Mouse (Mus musculus) lung, postnatal 36 days (tissue): ENCODE results near the gene Cactin.
A peak's percentile ranks its signal among the peaks of the same experiment; 100 is the strongest.

Experiments used
- DNase-seq: peaks from one replicate; pipeline ENCODE4 v3.0.0; 2022; ENCODE audit warnings: mixed read lengths

Cactin gene

GRCm38 (mm10) chr10:81344421-81345161, 23.7 kb downstream of the Cactin start:
- no peak for DNase-seq

DNA sequence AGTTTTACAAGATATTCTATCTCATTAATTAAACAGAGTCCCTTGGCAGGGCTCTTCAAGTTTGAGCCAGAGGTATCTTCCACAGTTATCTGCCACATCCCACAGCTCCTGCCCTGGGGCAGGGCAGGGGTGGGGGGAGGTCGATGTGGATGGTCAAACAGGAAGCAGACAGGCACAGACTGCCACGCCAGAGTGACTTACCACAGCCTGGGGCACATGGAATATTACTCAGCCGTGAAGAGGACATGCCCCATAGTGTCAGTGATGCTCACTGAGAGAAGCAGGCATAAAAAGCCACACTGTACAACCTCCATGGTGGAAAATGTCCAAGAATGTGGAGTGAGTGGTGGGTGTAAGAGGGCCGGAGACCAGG, 24.2 kb downstream of the Cactin start:
- no peak for DNase-seq

DNA sequence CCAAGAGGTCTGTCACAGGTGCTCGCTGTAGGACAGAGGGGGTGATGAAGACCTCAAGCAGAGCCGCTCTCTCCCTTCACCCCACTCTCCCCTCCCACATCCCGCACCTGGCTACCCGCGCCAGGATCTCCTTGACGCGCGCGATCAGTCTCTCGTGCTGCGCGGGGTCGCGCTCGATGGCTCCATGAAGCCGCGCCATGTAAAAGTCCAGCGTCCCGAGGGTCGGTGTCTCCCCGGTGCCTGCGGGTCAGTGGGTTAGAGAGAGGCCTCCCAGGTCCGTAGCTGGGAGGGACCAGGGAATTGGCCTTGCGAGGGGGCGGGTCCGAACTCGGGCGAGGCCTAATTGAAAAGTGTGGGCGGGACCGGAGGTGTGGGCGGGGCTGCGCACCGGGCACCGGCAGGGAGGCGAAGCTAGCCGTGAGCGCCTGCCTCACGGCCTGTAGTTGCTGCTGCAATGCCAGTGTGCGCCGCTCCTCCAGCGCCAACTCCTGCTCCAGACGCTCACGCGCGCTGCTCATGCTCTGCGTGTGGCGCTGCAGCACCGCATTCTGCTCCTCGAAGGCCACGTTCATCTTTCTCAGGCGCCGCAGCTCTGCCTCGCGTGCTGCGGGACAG, 25.7 kb downstream of the Cactin start:
- peak; percentile 84 for DNase-seq

DNA sequence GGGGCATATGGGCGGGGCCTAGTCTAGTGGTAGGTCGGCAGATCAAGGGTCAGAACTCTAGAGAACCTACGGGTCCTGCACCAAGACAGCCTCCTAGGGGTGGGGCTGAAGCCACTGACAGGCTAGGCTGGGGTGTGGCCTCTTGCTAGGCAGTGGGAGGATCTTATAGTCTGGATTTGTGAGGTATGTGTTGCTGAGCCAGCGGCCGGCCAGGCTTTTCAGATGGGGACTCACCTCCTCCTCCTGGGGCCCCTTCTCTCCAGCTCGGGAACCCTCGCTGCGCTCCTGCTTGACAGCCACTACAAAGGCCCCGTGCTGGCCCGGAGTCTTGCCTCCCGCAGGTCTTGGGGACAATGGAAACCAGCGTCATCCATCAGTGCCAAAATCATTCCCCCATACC, 28.2 kb downstream of the Cactin start:
- DNase-seq: peak; percentile 75

DNA sequence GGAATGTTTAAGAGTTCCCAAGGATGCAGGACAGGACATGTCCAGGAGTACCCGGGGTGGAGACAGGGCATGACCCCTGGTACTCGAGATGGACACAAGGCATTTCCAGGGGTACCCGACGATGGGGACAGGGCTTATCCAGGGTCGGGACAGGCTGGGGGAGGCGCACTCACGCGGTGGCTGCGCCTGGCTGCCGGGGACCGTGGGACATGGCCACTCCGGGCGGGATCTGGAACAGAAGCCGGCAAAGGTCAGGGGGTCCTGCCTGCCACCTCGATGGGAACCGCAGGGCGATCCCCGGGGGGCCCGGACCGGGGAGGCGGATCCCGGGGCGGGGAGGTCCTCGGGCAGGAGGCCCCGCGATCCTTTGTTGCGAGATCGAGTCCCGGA, 29.1 kb downstream of the Cactin start:
- DNase-seq: no peak

DNA sequence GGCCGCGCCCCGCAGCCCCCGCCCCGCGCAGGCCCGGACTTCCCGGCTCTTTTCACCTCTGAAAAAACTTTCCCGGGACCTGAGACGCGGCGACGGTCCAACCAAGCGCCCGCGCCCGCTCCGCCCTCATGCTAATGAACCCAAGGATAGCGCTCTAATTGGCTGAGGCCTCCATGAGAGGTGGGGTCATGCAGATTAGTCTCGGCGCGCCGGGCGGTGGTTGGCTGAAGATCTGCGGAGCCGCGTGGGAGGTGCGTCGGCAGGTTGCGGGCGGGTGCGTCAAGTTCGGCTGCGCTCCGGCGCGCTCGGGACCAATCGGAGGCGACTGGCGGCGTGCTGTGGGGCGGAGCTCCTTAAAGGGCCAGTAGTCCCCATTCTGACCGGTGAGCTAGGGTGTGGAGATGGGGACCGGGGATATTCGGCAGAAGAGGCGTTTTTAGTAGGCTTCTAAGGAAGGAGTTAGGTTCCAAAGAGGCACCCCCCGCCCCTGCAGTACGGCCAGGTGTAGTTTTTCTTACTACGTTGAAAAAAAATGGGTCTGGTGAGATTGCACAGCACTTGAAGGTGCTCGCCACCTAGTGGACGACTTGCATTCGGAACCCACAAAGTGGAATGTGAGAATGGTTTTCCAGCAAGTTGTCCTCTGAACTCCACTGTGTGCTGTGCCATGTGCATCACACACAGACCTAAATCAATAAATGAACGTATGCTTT, 29.6 kb downstream of the Cactin start, which contains the start of gene Hmg20b:
Hmg20b (minus strand) TSS at position 130 of the 713 bp plus-strand sequence.
- DNase-seq: peak; percentile 100

DNA sequence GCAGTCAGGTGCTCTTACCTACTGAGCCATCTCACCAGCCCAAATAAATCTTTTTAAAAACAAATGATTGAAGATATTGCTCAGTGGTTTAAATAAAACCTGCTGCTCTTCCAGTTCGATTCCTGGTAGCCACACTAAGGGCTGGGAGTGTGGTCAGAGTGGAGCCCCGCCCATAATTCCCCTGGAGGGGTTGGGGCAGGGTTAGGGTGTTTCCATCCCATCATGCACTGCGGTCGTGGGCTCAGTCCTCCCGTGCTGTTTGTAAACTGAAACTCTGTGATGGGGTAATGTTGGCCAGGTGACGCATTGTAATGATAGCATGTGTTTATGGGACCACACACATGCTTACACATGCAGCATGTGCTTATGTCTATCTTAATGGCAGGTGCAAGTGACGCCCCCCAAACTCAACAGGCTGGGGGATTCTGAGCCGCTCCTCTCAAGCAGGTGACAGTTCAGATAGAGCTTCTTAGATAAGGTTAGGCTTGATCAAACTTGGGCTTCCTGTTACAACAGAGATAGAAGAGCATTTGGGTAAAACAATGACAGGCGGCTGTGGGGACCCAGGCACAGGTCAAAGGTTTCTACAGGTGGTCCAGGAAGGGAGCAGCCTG, 30.9 kb downstream of the Cactin start:
- DNase-seq: no peak

- no peak for DNase-seq
Observed at GRCm38 (mm10) chr10:81354738-81355477, 34.0 kb downstream of the Cactin start.

GRCm38 (mm10) chr10:81355533-81355932, 34.6 kb downstream of the Cactin start:
- DNase-seq: no peak

DNA sequence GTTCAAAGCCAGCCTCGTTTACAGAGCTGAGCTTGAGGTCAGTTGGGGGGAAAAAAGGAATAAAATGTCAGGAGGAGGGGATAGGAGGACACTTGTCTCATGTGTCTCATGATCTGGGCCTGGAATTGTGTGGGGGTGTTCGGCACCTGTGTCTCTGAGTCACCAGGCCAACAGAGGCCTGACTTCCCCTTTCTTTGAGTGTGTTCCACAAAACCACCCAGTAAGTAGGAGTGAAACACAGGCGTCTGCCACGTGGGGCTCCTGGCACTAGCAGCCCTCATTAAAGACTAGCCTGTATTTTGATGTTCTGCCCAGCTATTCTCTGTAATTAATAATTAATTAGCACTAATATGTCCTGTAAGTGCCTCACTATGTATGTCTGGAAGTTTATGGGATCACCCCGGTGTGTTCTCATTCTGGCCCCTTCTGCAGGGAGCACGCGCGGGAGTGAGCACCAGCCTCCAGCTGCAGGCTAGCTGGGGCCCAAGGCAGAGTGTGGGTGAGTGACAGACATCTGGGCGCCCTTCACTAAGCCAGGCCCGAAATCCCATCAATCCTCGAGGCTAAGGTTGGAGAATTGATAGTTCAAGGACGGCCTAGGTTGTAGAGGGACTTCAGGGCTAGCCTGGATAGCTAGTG, 35.6 kb downstream of the Cactin start:
- peak; percentile 64 for DNase-seq

DNA sequence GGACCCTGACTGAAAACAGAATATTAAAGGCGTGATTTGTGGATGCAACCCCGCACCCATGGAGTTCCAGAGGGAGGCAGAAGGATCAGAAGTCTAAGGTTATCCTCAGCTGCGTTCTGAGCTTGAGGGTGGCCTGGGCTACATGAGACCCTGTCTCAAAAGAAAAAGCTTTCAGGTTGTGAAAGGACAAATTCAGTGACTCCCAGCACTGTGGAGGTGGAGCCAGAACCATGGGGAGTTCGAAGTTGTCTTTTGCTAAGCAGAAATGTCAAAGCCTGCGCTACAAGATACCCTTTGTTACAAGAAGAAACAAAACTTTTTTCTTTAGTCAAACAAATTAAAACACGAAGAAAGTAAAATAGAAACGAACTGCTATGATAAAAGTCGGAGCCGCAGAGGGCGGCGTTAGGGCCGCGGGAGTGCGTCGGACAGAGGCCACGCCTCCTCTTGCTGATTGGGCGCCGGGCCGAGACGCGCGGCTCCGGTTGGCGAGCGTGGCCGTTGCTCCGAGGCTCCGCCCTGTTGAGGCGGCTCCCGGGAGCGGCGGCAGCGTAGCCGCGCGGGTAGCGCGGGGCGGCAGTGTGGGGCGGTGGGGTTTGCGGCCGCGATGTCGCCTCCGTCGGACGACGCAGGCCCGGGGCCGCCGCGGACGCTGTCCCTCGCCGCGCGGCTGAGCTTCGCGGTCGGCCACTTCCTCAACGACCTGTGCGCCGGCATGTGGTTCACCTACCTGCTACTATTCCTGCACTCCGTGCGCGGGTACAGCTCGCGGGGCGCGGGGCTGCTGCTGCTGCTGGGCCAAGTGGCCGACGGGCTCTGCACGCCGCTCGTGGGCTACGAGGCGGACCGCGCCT, 36.3 kb downstream of the Cactin start, which contains the start of gene Mfsd12:
Mfsd12 (plus strand) TSS at position 501 of the 854 bp plus-strand sequence.
- peak; percentile 93 for DNase-seq

- peak; percentile 40 for DNase-seq
Observed at GRCm38 (mm10) chr10:81358209-81358608, 37.3 kb downstream of the Cactin start.

DNA sequence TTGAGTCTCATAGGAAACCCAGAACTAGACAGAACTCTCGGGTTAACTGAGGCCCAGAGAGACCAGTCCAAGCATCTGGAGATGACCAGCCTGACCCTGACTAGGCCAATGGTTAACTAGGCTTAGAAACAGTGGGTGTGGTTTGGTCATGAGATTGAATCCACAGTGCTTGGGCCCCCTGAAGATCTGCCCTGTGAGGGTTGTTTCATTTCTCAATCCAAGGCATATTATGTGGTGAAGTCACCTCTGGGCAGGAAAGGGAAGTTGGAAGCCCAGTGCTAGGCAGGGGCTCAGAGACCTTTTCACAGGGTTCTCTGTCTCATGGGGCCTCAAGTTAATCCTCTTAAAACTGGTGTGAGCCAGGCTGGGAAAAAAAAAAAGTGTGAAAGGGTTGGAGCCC, 37.9 kb downstream of the Cactin start:
- DNase-seq: peak; percentile 53

DNA sequence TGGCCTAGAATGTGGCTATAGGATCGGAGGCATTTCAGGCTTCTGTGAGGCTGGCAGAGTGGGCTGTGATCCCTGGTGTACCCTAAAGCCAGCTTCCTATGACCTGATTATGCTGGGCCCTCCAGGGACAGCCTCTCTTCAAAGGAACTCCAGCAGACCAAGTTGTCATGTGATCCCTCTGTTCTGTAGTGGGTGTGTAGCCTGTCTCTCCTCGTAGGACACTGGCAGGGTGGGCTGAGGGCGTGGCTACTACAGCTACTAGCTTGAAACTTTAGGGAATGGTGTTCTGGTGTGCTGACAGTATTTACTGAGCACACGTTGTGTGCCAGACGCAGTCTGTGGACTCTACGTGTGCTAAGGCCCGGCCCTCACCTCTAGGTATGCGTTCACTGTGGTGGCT, 39.8 kb downstream of the Cactin start:
- no peak for DNase-seq

DNA sequence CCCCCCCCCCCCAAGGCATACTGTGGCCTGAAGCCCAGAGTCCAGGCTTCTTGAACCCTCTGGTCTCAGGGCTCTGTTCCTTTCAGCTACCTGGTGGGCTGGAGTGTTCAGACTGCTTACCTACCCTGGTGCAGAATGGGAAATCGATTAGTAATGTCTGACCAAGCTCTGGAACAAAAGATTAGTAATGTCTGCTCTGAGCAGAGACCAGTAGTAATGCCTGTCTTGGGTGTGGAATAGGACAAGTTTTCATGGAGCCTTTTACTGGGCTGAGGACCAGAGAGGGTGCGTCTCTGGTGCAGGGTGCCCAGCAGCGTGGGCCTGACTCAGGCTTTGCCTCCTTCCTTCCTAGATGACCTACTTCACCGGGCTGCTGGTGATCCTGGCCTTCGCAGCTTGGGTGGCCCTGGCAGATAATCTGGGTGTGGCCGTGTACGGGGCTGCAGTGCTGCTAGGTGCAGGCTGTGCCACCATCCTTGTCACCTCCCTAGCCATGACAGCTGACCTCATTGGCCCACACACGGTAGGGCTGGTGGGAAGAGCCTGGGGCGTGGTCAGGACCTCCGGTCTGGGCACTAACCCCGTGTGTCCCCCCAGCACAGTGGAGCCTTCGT, 41.5 kb downstream of the Cactin start:
- DNase-seq: no peak

DNA sequence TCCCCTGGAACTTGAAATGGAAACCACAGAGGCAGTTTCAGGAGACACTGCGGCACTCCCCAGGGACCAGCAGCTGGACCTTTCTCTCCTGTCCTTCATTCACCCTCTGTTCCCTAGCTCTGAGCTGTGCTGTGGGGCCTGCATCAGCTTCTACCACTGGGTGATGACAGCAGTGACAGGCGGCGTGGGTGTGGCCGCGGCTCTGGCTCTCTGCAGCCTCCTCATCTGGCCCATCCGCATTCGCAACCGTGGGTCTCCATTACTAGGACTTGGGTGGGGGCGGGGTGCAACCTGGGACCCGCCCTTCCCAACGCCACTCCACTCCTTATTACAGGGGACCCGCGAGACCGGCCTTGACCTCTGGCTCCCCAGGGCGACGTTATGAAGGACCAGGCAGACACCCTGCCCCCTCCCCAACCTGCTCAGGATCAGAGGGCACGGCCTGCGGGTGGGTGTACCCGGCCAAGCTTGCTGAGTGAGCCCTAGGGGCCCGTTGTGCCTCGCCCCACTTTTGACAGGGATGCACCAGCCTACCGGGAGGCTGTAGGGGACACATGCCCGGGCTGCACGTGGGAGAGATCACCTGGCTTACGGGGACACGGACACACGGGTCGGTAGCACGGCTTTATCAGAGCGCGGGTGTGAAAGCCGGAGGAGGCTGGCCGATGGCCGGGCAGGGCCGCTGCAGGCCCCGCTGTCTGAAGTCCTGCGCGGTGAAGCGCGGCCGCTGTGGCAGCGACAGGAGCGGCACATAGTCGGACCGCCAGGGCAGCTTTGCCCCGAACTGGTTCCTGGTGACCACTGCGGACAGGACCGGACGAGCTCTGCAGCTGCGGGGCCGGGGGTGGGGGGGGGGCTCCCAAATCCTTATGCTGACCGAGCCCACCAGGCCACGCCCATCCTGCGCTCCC, 42.8 kb downstream of the Cactin start:
- no peak for DNase-seq

DNA sequence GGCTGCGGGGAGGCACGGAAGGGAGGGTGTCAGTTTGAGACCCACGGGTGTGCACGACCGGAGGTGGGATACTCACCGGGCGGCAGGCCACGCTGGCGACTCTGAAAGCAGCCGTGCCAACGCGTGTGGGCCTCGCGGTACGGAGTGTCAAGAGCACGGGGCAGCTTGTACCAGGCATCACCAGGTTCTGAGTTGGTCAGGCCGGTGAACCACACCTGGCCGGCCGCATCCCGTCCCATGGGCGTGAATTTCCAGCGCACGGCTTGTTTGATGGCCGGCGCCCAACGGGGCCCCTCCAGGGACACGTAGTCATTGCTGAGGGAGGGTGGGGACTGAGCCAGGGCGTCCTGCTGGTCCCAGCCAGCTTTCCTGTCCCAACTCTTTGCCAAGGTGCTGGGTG, 43.8 kb downstream of the Cactin start:
- DNase-seq: peak; percentile 36

- no peak for DNase-seq
Observed at GRCm38 (mm10) chr10:81365073-81365472, 44.2 kb downstream of the Cactin start.

DNA sequence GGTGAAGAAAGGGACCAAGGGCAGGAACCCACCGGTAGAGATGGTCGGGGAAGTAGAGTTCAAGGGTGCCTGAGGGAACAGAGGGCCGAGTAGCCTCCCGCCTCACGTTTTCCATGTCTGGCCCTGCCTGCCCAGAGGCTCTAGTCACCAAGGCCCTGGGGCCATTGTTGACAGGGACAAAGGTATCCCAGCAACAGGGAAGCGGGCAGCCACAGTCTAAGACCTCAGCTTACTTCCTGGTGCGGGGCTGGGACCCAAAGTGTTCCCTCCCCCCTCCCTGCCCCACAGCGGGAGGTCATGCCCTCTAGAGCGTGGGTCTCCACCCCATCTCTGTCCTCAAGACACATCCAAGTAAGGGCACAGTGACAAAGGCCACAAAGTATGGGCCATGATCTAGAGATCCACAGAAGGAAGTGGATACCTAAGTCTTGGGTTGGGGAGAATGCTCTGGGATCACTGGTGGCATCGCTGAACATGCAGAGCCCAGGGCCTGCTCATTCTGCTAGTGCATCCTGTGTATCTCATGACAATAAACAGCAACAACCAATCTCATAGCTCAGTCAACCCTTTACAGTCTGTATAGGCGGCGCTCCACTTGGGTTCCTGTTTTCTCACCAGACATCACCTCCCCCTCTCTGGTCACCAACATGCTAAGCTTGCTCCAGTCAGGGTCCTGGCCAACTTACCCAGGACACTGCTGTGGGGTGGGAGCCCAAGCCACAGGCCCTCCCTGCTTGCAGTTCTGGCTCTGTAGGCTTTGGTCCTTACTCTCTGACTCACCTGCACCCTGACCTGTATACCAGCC, 45.0 kb downstream of the Cactin start, which contains the start of gene 4930404N11Rik:
4930404N11Rik (minus strand) TSS at position 145 of the 805 bp plus-strand sequence.
- DNase-seq: peak; percentile 55
